Mouse (Mus musculus) CD4-positive, CD25-positive, alpha-beta regulatory T cell, adult 9 weeks (primary cell): Measurements from ENCODE around the gene Olfr1451. TPM values are rescaled to one million over a fixed set of nuclear protein-coding genes. Genes with fewer than 3 reads are reported as not detected.

Experiments used
- polyA plus RNA-seq: library from polyadenylated mRNA; unstranded; fragments of 100-300 nt; shearing (Covaris generic); gene quantifications from one replicate; pipeline ENCODE4 v1.2.1, GENCODE M21; 2017

Olfr1451 gene
- polyA plus RNA-seq = not detected

DNA sequence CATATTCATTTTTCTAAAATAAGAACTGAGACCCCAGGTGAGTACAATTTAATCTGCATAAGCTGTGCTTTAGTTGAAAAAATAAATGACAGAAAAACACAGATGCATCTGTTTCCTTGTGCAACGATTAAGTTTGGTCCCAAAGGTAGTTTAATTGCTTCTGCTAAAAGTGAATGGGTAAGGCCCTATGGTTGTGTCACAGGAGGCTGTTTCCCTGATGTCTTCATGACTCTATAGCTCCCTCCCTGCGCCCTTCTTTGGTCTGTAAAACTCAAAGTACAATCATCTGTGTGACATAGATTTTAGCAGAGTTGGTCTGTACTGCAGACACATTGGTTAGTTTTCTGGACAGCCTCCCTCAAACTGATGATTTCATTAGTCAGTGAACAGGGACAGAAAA lies at the start of gene Olfr1451:
Gene Olfr1451, plus strand, starts transcription at position 301 of the 400 bp plus-strand sequence.

GRCm38 (mm10) chr19:12949958-12950357 lies 44.9 kb upstream of the Olfr1451 start, which contains the start of gene Olfr1450:
Gene Olfr1450, plus strand, starts transcription at chr19:12950258.

DNA sequence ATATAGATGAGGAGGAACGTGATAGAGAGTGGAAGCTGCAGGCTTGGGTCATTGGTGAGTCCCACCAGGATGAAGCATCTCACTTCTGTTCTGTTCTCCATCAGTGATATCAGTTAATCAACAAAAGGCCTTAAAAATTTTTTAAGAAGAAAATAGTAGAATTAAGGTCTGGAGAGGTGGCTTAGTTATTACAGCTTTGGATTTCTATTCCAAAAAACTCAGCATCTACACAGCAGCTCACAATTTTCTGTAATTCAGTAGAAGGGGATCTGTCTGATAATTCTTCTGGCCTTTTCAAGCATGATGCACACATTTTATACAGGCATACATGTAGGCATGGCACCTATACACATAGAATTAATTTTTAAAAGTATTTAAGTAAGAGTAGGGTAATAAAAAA lies 33.4 kb downstream of the Olfr1451 start, which contains the start of gene Olfr1453:
Gene Olfr1453, minus strand, starts transcription at position 101 of the 400 bp plus-strand sequence.

Other genes with a start within 250 kb of the Olfr1451 start
- gene Cntf, start 229.4 kb upstream of the Olfr1451 start, polyA plus RNA-seq = 1.3 TPM
- 11.1 TPM for gene Zfp91, start 198.9 kb upstream of the Olfr1451 start, polyA plus RNA-seq
- gene Lpxn, start 198.8 kb upstream of the Olfr1451 start, polyA plus RNA-seq = 221 TPM
- not detected for gene Gm5244, start 148.3 kb upstream of the Olfr1451 start, polyA plus RNA-seq
- gene Olfr1444, start 137.7 kb upstream of the Olfr1451 start, polyA plus RNA-seq = 0.73 TPM
- not detected for gene Olfr1445, start 111.2 kb upstream of the Olfr1451 start, polyA plus RNA-seq
- not detected for gene Olfr1446, start 101.5 kb upstream of the Olfr1451 start, polyA plus RNA-seq
- not detected for gene Olfr1447, start 91.3 kb upstream of the Olfr1451 start, polyA plus RNA-seq
- 0.19 TPM for gene Olfr1448, start 70.6 kb upstream of the Olfr1451 start, polyA plus RNA-seq
- not detected for gene Olfr1449, start 64.2 kb upstream of the Olfr1451 start, polyA plus RNA-seq
- gene Olfr1450, start 44.8 kb upstream of the Olfr1451 start, polyA plus RNA-seq = not detected
- not detected for gene Olfr1453, start 33.3 kb downstream of the Olfr1451 start, polyA plus RNA-seq
- not detected for gene Olfr1454, start 65.6 kb downstream of the Olfr1451 start, polyA plus RNA-seq
- gene Olfr1457, start 102.9 kb downstream of the Olfr1451 start, polyA plus RNA-seq = not detected
- not detected for gene Olfr1458, start 111.8 kb downstream of the Olfr1451 start, polyA plus RNA-seq
- gene Olfr1459, start 154.5 kb downstream of the Olfr1451 start, polyA plus RNA-seq = 0.06 TPM
- not detected for gene Olfr1461, start 168.0 kb downstream of the Olfr1451 start, polyA plus RNA-seq
- gene Olfr1462, start 190.7 kb downstream of the Olfr1451 start, polyA plus RNA-seq = not detected
- not detected for gene Olfr1463, start 236.3 kb downstream of the Olfr1451 start, polyA plus RNA-seq